Mouse (Mus musculus): Measurements from ENCODE around the gene Fancc. TPM values are rescaled to one million over a fixed set of nuclear protein-coding genes. Genes with fewer than 3 reads are reported as not detected.
"Not testable (repeated sequence)": the region's sequence is repeated elsewhere in the genome, so short reads cannot be mapped to it uniquely, and the experiment has no call there.

Fancc gene
- total RNA-seq, 2 experiments from 2014 or later, result 7.9 to 10.3 TPM

- DNase-seq (ENCODE audit: extremely low spot score in 1 of 2, low spot score in 2 of 2), result peak; percentile 84 to 96
- intact Hi-C loops (cut with DNase I), result loop anchor here (5.0 kb wide), 1 partner anchor 131 kb away; no protein-coding TSS in a partner anchor
Measured at GRCm38 (mm10) chr13:63431030-63431856, 65.8 kb downstream of the Fancc start.

- DNase-seq (ENCODE audit: extremely low spot score in 1 of 2, low spot score in 2 of 2), result no peak
- intact Hi-C loops (cut with DNase I), result loop anchor here (5.0 kb wide), 1 partner anchor 132 kb away; no protein-coding TSS in a partner anchor
Measured at GRCm38 (mm10) chr13:63430681-63431029, 66.4 kb downstream of the Fancc start.

- DNase-seq (ENCODE audit: extremely low spot score in 1 of 2, low spot score in 2 of 2), result no peak
- intact Hi-C loops (cut with DNase I), result loop anchor here (5.0 kb wide), 1 partner anchor 132 kb away; no protein-coding TSS in a partner anchor
Measured at GRCm38 (mm10) chr13:63430206-63430605, 66.9 kb downstream of the Fancc start.

GRCm38 (mm10) chr13:63428211-63428610, 68.9 kb downstream of the Fancc start:
- DNase-seq (ENCODE audit: extremely low spot score in 1 of 2, low spot score in 2 of 2), result not testable (repeated sequence)
- intact Hi-C loops (cut with DNase I), result loop anchor here (5.0 kb wide), 1 partner anchor 389 kb away; the partner anchor contains the start of gene Ercc6l2

GRCm38 (mm10) chr13:63423060-63423459, 74.0 kb downstream of the Fancc start:
- no peak for DNase-seq (ENCODE audit: extremely low spot score in 1 of 2, low spot score in 2 of 2)
- intact Hi-C loops (cut with DNase I), result no loop called here

- DNase-seq (ENCODE audit: extremely low spot score in 1 of 2, low spot score in 2 of 2), result no peak
- intact Hi-C loops (cut with DNase I), result no loop called here
Measured at GRCm38 (mm10) chr13:63421225-63421624, 75.9 kb downstream of the Fancc start.

- intact Hi-C loops (cut with DNase I), result no loop called here
- no peak for DNase-seq (ENCODE audit: extremely low spot score in 1 of 2, low spot score in 2 of 2)
Measured at GRCm38 (mm10) chr13:63418148-63418547, 78.9 kb downstream of the Fancc start.

- intact Hi-C loops (cut with DNase I), result no loop called here
- no peak for DNase-seq (ENCODE audit: extremely low spot score in 1 of 2, low spot score in 2 of 2)
Measured at GRCm38 (mm10) chr13:63416824-63417223, 80.3 kb downstream of the Fancc start.

GRCm38 (mm10) chr13:63412662-63413061, 84.4 kb downstream of the Fancc start:
- intact Hi-C loops (cut with DNase I), result no loop called here
- no peak for DNase-seq (ENCODE audit: extremely low spot score in 1 of 2, low spot score in 2 of 2)

GRCm38 (mm10) chr13:63411310-63412022, 85.6 kb downstream of the Fancc start:
- intact Hi-C loops (cut with DNase I), result no loop called here

GRCm38 (mm10) chr13:63410578-63411298, 86.3 kb downstream of the Fancc start:
- intact Hi-C loops (cut with DNase I), result no loop called here

More at GRCm38 (mm10) chr13:63411310-63412022, 85.6 kb downstream of the Fancc start:
- no peak for DNase-seq (ENCODE audit: extremely low spot score in 1 of 2, low spot score in 2 of 2)

GRCm38 (mm10) chr13:63405151-63405550, 91.9 kb downstream of the Fancc start:
- DNase-seq (ENCODE audit: extremely low spot score in 1 of 2, low spot score in 2 of 2), result peak in 1 of 2 experiments; percentile 46
- intact Hi-C loops (cut with DNase I), result no loop called here

More at GRCm38 (mm10) chr13:63410578-63411298, 86.3 kb downstream of the Fancc start:
- no peak for DNase-seq (ENCODE audit: extremely low spot score in 1 of 2, low spot score in 2 of 2)

- no peak for DNase-seq (ENCODE audit: extremely low spot score in 1 of 2, low spot score in 2 of 2)
- intact Hi-C loops (cut with DNase I), result no loop called here
Measured at GRCm38 (mm10) chr13:63404657-63405056, 92.4 kb downstream of the Fancc start.

GRCm38 (mm10) chr13:63402823-63403222, 94.3 kb downstream of the Fancc start:
- DNase-seq (ENCODE audit: extremely low spot score in 1 of 2, low spot score in 2 of 2), result no peak
- intact Hi-C loops (cut with DNase I), result no loop called here

GRCm38 (mm10) chr13:63400069-63400468, 97.0 kb downstream of the Fancc start:
- intact Hi-C loops (cut with DNase I), result no loop called here
- DNase-seq (ENCODE audit: extremely low spot score in 1 of 2, low spot score in 2 of 2), result no peak

- intact Hi-C loops (cut with DNase I), result no loop called here
- no peak for DNase-seq (ENCODE audit: extremely low spot score in 1 of 2, low spot score in 2 of 2)
Measured at GRCm38 (mm10) chr13:63397420-63397819, 99.7 kb downstream of the Fancc start.

- DNase-seq (ENCODE audit: extremely low spot score in 1 of 2, low spot score in 2 of 2), result no peak
- intact Hi-C loops (cut with DNase I), result no loop called here
Measured at GRCm38 (mm10) chr13:63394304-63395063, 102.6 kb downstream of the Fancc start.

- intact Hi-C loops (cut with DNase I), result no loop called here
Measured at GRCm38 (mm10) chr13:63385234-63385633, 111.8 kb downstream of the Fancc start.

More at GRCm38 (mm10) chr13:63385234-63385633, 111.8 kb downstream of the Fancc start:
- no peak for DNase-seq (ENCODE audit: extremely low spot score in 1 of 2, low spot score in 2 of 2)

Measured in left cerebral cortex, postnatal 10 days (tissue).